Mouse (Mus musculus) heart, postnatal 14 days (tissue): ENCODE results near the gene Robo4. TPM values are rescaled to one million over a fixed set of nuclear protein-coding genes. Genes with fewer than 3 reads are reported as not detected.

ENCODE experiments used
- DNase-seq, 2 experiments: peaks; one replicate each; pipeline ENCODE4 v3.0.0; 2021 to 2022
- intact Hi-C: fragments of 180-260 bp; cut with DNase I; formaldehyde crosslinking; loops from one replicate; pipeline ENCODE4 v1.15.1; 2025
- total RNA-seq, 2 experiments: library from RNA; stranded (reverse); gene quantifications; 2 replicates each; pipeline ENCODE4 v1.2.3; 2021

Robo4 gene
- total RNA-seq, 2 experiments from 2014 or later, result 41.0 to 44.1 TPM

GRCm38 (mm10) chr9:37437772-37438735, 36.4 kb downstream of the Robo4 start:
- DNase-seq, result no peak
- intact Hi-C loops, result loop anchor here (10.0 kb wide), 1 partner anchor 497 kb away; no protein-coding TSS in a partner anchor

DNA sequence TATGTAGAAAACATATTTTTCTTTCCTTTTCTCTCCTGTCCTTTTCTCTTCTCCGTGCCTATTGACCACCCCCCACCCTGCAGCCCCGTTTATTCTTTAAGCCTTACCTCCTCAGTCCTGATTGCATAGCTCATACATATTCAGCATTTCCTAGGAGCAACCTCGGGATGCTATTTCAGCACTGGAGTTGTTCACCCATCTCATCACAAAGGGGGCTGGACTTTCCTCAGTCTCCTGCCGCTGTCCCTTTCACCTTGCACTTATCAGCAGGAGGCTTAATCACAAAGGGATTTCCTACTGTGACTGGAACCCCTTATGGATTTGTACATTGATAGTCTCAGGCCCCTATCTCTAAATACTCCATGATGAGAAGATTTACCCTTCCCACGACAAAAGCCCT, 50.7 kb downstream of the Robo4 start:
- no peak for DNase-seq
- intact Hi-C loops, result no loop called here

GRCm38 (mm10) chr9:37453328-37453727, 51.6 kb downstream of the Robo4 start:
- intact Hi-C loops, result no loop called here
- no peak for DNase-seq

GRCm38 (mm10) chr9:37454011-37454492, 52.4 kb downstream of the Robo4 start:
- intact Hi-C loops, result no loop called here
- no peak for DNase-seq

- intact Hi-C loops, result no loop called here
- DNase-seq, result no peak
Measured at GRCm38 (mm10) chr9:37454991-37455390, 53.3 kb downstream of the Robo4 start.

- no peak for DNase-seq
- intact Hi-C loops, result no loop called here
Measured at GRCm38 (mm10) chr9:37455868-37456267, 54.2 kb downstream of the Robo4 start.

DNA sequence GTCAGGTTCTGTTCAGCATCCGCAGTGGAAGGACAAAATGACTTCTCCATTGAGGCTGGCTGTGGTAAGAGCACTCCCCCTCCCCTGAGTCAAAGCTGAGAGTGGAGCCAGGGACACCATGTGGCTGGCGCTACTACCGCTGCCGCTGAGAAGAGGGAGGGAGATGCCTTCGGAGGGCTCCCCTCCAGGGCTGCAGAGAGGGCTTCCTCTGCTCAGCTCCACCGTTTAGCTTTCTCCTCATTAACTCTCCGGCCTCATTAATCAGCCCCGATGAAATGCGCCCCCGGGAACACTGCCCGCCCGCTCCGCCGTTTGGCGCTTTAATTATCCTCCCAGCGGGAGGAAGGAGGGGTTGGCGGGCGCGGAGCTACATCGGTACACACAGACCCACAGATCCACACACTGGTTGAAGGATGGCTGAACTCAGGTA, 54.8 kb downstream of the Robo4 start:
- intact Hi-C loops, result no loop called here
- no peak for DNase-seq

- intact Hi-C loops, result no loop called here
- DNase-seq, result no peak
Measured at GRCm38 (mm10) chr9:37457151-37457550, 55.5 kb downstream of the Robo4 start.

DNA sequence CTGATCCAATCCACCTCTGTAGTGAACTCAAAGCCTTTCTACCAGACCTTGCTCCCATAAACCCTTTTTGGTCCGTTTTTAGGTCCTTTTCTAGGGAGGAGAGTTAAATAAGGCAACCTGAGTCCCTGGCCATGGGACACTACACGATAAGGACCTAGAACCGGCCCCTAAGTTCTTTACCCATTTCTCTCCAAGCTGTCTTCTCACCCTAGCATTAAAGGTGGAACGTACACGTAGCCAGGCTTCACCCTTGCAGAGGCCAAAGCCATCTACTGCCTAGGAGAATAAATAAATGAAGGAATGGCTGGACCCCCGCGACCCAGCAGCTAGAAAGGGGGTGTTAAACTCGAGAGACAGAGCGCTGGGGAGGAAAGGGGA, 58.0 kb downstream of the Robo4 start:
- no peak for DNase-seq
- intact Hi-C loops, result loop anchor here (2.0 to 5.0 kb wide), 3 partner anchors 29 to 178 kb away; no protein-coding TSS in a partner anchor

GRCm38 (mm10) chr9:37460043-37460960, 58.6 kb downstream of the Robo4 start:
- peak; percentile 31 to 37 for DNase-seq
- intact Hi-C loops, result loop anchor here (5.0 kb wide), 2 partner anchors 47 to 177 kb away; no protein-coding TSS in a partner anchor

GRCm38 (mm10) chr9:37460961-37461340, 59.3 kb downstream of the Robo4 start:
- intact Hi-C loops, result loop anchor here (5.0 kb wide), 2 partner anchors 46 to 176 kb away; no protein-coding TSS in a partner anchor
- DNase-seq, result no peak

GRCm38 (mm10) chr9:37461571-37461970, 59.9 kb downstream of the Robo4 start:
- intact Hi-C loops, result loop anchor here (5.0 kb wide), 2 partner anchors 46 to 176 kb away; no protein-coding TSS in a partner anchor
- no peak for DNase-seq

DNA sequence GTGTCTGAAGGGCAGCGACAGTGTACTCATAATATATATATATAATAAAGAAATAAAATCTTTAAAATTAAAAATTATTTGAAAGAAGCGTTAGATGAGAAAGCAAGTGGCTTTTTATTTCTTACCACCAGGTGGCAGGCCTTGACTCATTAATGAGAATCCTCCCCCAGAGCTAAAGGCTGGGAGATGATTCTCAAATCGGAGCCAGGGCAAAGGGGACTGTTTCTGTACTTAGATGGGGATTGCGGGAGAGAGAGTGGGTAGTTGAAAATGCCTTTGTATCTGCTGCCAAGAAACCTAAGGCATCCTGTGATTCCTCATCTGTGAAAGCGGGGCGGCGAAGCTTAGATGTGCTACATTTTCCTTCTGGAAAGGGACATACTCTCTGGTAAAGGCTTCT, 61.1 kb downstream of the Robo4 start:
- intact Hi-C loops, result loop anchor here (1.0 to 5.0 kb wide), 3 partner anchors 45 to 175 kb away; no protein-coding TSS in a partner anchor
- peak; percentile 43 to 69 for DNase-seq

Other genes starting within 250 kb of the Robo4 start
- 1 to 10 TPM; 6.4 to 6.5 TPM for gene Tmem218, start 193.7 kb upstream of the Robo4 start, total RNA-seq
- 1 to 10 TPM; 3.0 to 3.1 TPM for gene Slc37a2, start 146.2 kb upstream of the Robo4 start, total RNA-seq
- gene Ccdc15, start 53.5 kb upstream of the Robo4 start, total RNA-seq, result 1 to 10 TPM; 2.1 to 2.2 TPM
- gene Hepacam, start 34.5 kb upstream of the Robo4 start, total RNA-seq, result under 1 TPM in 1 of 2 experiments, not detected in 1; 0.07 TPM
- not detected for gene Robo3, start 31.3 kb downstream of the Robo4 start, total RNA-seq
- 10 to 100 TPM; 10.5 to 11.3 TPM for gene Msantd2, start 87.4 kb downstream of the Robo4 start, total RNA-seq
- gene Esam, start 126.2 kb downstream of the Robo4 start, total RNA-seq, result 100 to 1,000 TPM; 112 to 121 TPM
- gene Vsig2, start 137.4 kb downstream of the Robo4 start, total RNA-seq, result 10 to 100 TPM in 1 of 2 experiments, 1 to 10 TPM in 1; 7.9 to 11.3 TPM
- 1 to 10 TPM; 2.4 to 3.9 TPM for gene Nrgn, start 151.0 kb downstream of the Robo4 start, total RNA-seq
- gene Siae, start 153.8 kb downstream of the Robo4 start, total RNA-seq, result 1 to 10 TPM; 7.8 to 9.1 TPM
- 1 to 10 TPM; 2.1 to 2.9 TPM for gene Spa17, start 211.8 kb downstream of the Robo4 start, total RNA-seq